Mouse (Mus musculus) kidney, adult 2 months (tissue): ENCODE measurements at regions not wholly inside any gene's neighbourhood (a gene's known extent, or its start where the extent isn't known, plus 50 kb on each side); places are given as distances from the start of the nearest gene placed in this dataset.

Source experiments
- DNase-seq: peaks from one replicate; pipeline ENCODE4 v3.0.0; 2021
- H3K27ac ChIP-seq: fragments of 200-500 bp; 2 replicates; pipeline ENCODE4 v1.5.1; 2012; ENCODE audit warnings: low read depth, low read length, control low read depth, inconsistent platforms; ENCODE audit not compliant: insufficient read depth
- H3K27me3 ChIP-seq: fragments of 200-500 bp; replicated peaks from 2 replicates; pipeline ENCODE4 v1.6.1; 2012; ENCODE audit warnings: mild to moderate bottlenecking, moderate library complexity, low read length, inconsistent platforms; ENCODE audit not compliant: control insufficient read depth, insufficient read depth
- H3K36me3 ChIP-seq: fragments of 200-500 bp; 2 replicates; pipeline ENCODE4 v1.6.1; 2012; ENCODE audit warnings: mild to moderate bottlenecking, moderate library complexity, low read length, inconsistent platforms; ENCODE audit not compliant: control insufficient read depth, insufficient read depth
- H3K4me1 ChIP-seq: fragments of 200-500 bp; 2 replicates; pipeline ENCODE4 v1.6.1; 2011; ENCODE audit warnings: low read length; ENCODE audit not compliant: control insufficient read depth, insufficient read depth
- H3K4me3 ChIP-seq: fragments of 200-500 bp; 2 replicates; pipeline ENCODE4 v1.5.1; 2011; ENCODE audit warnings: mild to moderate bottlenecking, low read depth, low read length, control low read depth; ENCODE audit not compliant: insufficient read depth
- CTCF ChIP-seq: fragments of 200-500 bp; conservative IDR thresholded peaks from 2 replicates; pipeline ENCODE4 v1.5.1; 2011; ENCODE audit warnings: low read depth, mild to moderate bottlenecking, control low read depth, low read length, moderate library complexity, mixed read lengths; ENCODE audit not compliant: insufficient read depth, insufficient read length
- POLR2A ChIP-seq: fragments of 200-500 bp; IDR thresholded peaks from one replicate; pipeline ENCODE4 v1.6.1; 2011; ENCODE audit warnings: low read depth, low read length, control low read depth
- WGBS: fragments of 180-500 bp; shearing (Covaris S2); methylation state at CpG from one replicate; pipeline ENCODE4 v1.1.7; 2018; 5-methylcytosine and 5-hydroxymethylcytosine counted together

DNA sequence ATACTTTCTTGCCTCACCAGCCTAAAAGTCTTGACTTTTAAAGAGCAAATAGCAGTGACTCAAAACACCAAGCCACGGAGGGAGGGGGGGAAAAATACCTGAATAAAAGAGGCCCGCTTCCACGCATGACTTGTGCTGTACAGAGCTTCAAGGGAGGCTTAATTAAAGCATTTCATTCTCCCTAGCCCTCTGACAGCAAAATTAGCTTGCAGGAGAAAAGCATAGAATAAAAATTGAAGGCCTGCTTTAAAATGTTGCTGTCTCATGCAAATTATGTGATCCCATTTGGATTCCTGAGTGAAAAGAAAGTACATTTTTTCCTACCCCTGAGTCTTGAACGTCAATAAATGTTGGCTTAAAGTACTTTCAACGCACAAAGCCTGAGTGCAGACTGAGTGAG lies 453.1 kb upstream of the Gulo start:
- H3K36me3 ChIP-seq, result no peaks in the 10 kb centered on the region
- no peak overlapping the region for H3K27ac ChIP-seq
- WGBS, result 63% methylated on average over 5 of the region's 5 CpGs
- no peak for DNase-seq
- no peak for TF ChIP-seq POLR2A
- TF ChIP-seq CTCF, result no peak
- no peak overlapping the region for H3K4me3 ChIP-seq
- H3K4me1 ChIP-seq, result no peaks in the 10 kb centered on the region
- H3K27me3 ChIP-seq, result no peaks in the 10 kb centered on the region

DNA sequence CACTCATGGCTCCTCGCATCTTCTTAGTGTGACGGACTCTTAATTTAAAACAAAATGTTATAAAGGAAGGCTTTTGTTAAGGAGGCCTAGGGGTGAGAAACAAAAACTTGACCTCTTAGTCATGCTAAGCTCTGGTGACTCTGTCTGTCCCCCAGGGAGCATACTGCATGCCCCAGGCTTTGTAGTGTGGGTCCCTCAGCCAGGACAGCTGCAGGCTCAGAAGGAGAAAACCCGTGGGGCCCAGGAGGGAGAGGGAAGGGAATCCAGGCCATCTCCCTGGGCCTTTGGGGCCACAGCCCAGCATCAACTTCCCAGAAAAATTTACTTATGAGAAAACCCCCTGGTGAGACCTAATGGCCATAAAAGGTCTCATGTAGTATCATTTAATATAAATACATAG lies 451.8 kb upstream of the Gulo start:
- Histone ChIP-seq H3K27ac (no peak overlapping the region), H3K36me3 (no peaks in the 10 kb centered on the region), H3K4me1 (no peaks in the 10 kb centered on the region), H3K27me3 (no peaks in the 10 kb centered on the region), H3K4me3 (no peak overlapping the region)
- TF ChIP-seq POLR2A, result no peak
- no peak for TF ChIP-seq CTCF
- no peak for DNase-seq
- WGBS, result 62% methylated on average over 3 of the region's 3 CpGs

DNA sequence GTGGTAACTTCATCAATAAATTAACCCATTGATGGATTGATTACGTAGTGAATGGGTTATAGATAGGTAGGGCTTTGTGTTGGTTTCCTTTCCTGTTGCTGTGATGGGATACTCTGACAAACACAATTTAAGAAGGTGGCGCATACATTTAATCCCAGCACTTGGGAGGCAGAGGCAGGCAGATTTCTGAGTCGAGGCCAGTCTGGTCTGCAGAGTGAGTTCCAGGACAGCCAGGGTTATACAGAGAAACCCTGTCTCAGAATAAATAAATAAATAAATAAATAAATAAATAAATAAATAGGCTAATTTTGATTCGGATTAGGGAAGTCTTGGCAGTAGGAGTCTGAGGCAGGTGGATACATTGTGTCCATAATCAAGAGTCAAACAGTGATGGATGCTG lies 449.7 kb upstream of the Gulo start:
- WGBS, result 93% methylated on average over 4 of the region's 4 CpGs

DNA sequence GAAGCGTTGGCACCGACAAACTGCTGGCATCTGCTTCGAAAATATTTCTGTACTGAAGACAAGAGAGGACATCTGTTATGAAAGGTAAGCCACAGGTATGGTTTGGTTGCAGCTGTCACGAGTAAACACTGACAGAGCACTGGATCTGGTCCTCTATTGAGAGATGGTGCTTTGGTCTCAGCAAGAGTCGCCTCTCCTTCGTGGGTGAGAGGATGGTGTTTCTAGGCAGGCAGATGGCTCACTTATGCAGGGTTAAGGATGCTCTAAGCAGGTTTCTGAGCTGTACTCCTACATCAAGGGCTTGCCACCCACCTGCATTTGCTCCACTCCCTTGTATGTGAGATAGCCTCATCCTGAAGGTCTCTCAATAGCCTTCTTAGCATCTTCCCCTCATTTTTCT lies 448.3 kb upstream of the Gulo start:
- Histone ChIP-seq H3K4me3 (no peak overlapping the region), H3K36me3 (no peaks in the 10 kb centered on the region), H3K27ac (no peak overlapping the region), H3K27me3 (no peaks in the 10 kb centered on the region), H3K4me1 (no peaks in the 10 kb centered on the region)
- WGBS, result 79% methylated on average over 6 of the region's 6 CpGs
- no peak for TF ChIP-seq POLR2A
- no peak for TF ChIP-seq CTCF
- DNase-seq, result no peak

More for the DNA sequence above, 449.7 kb upstream of the Gulo start:
- Histone ChIP-seq H3K36me3 (no peaks in the 10 kb centered on the region), H3K27me3 (no peaks in the 10 kb centered on the region), H3K27ac (no peak overlapping the region), H3K4me1 (no peaks in the 10 kb centered on the region), H3K4me3 (no peak overlapping the region)
- no peak for DNase-seq
- TF ChIP-seq CTCF (no peak), POLR2A (no peak)

DNA sequence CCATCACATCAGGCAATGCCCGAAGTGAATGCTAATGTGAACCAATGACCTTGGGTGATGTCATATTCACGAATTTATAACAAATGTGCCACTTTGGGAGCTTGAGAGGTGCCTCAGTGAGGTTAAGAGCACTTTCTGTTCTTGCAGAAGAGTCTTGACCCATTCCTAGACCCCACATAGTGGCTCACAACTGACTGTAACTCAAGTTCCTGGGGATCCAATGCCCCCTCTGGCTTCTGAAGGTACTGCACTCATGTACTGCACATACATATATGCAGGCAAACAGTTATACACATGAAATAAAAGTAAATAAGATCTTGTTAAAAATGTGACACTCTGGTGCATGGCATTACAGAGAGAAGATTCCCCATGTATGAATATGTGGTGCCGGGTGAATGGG lies 443.8 kb upstream of the Gulo start:
- WGBS, result 81% methylated on average over 3 of the region's 3 CpGs
- no peaks in the 10 kb centered on the region for H3K27me3 ChIP-seq

DNA sequence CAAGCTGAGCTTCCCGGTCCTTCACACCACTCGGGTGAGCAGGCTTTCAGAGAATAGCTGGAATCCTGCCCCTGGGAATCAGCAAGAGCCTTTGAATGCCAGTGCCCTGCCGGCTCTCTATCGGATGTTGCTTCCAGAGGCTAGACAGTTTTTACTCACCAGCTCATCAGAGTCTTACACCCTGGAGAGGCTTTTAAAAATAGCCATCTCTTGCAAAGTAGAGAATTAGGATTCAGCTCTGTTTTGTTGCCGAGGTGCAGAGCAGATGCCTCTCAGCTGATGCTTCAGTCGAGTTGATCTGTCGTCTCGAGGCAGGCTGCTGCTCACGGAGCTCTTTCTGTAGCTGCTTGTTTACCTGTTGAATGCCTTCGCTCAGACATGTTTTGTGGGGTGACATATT lies 441.3 kb upstream of the Gulo start:
- Histone ChIP-seq H3K27ac (no peak overlapping the region), H3K4me1 (no peaks in the 10 kb centered on the region), H3K36me3 (no peaks in the 10 kb centered on the region), H3K4me3 (no peak overlapping the region), H3K27me3 (no peaks in the 10 kb centered on the region; the same call in 1 of the 2 replicates)
- WGBS, result 70% methylated on average over 10 of the region's 10 CpGs
- TF ChIP-seq POLR2A (no peak), CTCF (no peak)
- no peak for DNase-seq

More for the DNA sequence above, 443.8 kb upstream of the Gulo start:
- Histone ChIP-seq H3K36me3 (no peaks in the 10 kb centered on the region), H3K4me1 (no peaks in the 10 kb centered on the region), H3K4me3 (no peak overlapping the region), H3K27ac (no peak overlapping the region)
- no peak for DNase-seq
- TF ChIP-seq POLR2A, result no peak
- no peak for TF ChIP-seq CTCF

DNA sequence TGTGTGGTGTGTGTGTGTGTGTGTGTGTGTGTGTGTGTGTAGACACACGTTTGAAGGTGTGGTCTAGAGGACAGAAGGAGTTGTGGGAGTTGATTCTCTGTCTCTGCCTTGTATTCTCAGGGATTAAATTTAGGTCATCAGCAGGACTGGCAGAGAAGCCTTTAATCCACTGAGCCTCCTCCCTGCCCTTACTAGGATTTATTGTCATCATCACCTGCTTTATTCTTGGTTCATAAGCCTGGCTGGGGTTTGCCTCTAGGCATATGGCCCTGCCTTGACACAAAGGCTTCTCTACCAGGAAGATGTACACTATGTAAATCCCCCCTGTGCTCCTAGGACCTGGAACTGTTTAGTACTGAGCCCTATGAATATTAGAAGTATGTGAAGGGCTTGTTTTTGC lies 433.6 kb upstream of the Gulo start:
- no peaks in the 10 kb centered on the region for H3K27me3 ChIP-seq
- no peak overlapping the region for H3K4me3 ChIP-seq
- H3K4me1 ChIP-seq, result no peaks in the 10 kb centered on the region
- no peak for TF ChIP-seq CTCF
- 31% methylated on average over 1 of the region's 1 CpGs for WGBS
- DNase-seq, result no peak
- no peaks in the 10 kb centered on the region for H3K36me3 ChIP-seq
- H3K27ac ChIP-seq, result no peak overlapping the region

DNA sequence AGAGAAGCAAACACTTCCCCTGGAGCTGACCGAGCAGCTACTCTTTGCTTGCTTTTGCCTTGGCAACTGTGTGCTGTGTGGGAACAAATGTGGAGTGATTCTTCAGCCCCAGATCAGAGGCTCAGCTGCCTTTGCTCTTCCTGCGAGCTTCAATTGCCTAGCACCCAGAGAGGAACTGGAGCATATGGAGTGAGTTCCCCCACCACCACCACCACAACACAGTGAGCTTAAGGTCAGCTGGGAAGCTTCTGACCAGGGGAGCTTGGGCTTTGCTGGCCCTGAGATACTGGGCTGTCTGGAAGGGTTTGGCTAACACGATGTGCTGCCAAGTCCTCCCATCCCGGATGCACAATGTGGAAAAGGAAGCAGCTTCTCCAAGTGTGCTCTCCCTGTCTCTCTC lies 432.8 kb upstream of the Gulo start:
- no peaks in the 10 kb centered on the region for H3K4me1 ChIP-seq
- no peak overlapping the region for H3K4me3 ChIP-seq
- WGBS, result 49% methylated on average over 4 of the region's 4 CpGs
- H3K27me3 ChIP-seq, result no peaks in the 10 kb centered on the region
- DNase-seq, result no peak
- H3K36me3 ChIP-seq, result no peaks in the 10 kb centered on the region
- no peak for TF ChIP-seq POLR2A
- no peak for TF ChIP-seq CTCF
- no peak overlapping the region for H3K27ac ChIP-seq
